Mouse (Mus musculus): ENCODE data around the gene Gm49322. TPM values are rescaled to one million over a fixed set of nuclear protein-coding genes. Genes with fewer than 3 reads are reported as not detected.
"Not testable (repeated sequence)": the region's sequence is repeated elsewhere in the genome, so short reads cannot be mapped to it uniquely, and the experiment has no call there.

Gene Gm49322
- 2.5 and 2.6 TPM in 2 replicates for polyA plus RNA-seq (2014; fragmentation: Nextera tagmentation; extraction: Ambion mirVana)

GRCm38 (mm10) chr10:80605721-80606120 lies at the start of gene Gm49322:
Gene Gm49322 (plus strand): TSS chr10:80606021.
- H3K36me3 ChIP-seq (ENCODE audit: control insufficient read depth, insufficient read depth, low read length) = peaks cover 46% of the 10 kb centered on the region
- not testable (repeated sequence) for H3K9me3 ChIP-seq (ENCODE audit: control insufficient read depth, low read length); H3K4me3 ChIP-seq (replicated peaks; ENCODE audit: low read depth, low read length); H3K27ac ChIP-seq (replicated peaks; ENCODE audit: low read depth, low read length); H3K4me2 ChIP-seq (ENCODE audit: low read length); H3K27me3 ChIP-seq (ENCODE audit: control insufficient read depth, insufficient read depth, low read length); H3K9ac ChIP-seq (replicated peaks; ENCODE audit: low read length); ATAC-seq (ENCODE audit: low FRiP score, low TSS enrichment); DNase-seq
- H3K4me1 ChIP-seq (ENCODE audit: control insufficient read depth, insufficient read depth, low read length) = peaks cover 15% of the 10 kb centered on the region
- 58% methylated on average over 2 of the region's 4 CpGs for WGBS

- Histone ChIP-seq H3K36me3 (ENCODE audit: control insufficient read depth, insufficient read depth, low read length) (no peaks in the 10 kb centered on the region), H3K4me1 (ENCODE audit: control insufficient read depth, insufficient read depth, low read length) (peaks cover 12% of the 10 kb centered on the region; the same call in 1 of the 2 replicates), H3K27me3 (ENCODE audit: control insufficient read depth, insufficient read depth, low read length) (no peaks in the 10 kb centered on the region), H3K4me3 (replicated peaks; ENCODE audit: low read depth, low read length) (no peak overlapping the region), H3K9me3 (ENCODE audit: control insufficient read depth, low read length) (no peaks in the 10 kb centered on the region), H3K27ac (replicated peaks; ENCODE audit: low read depth, low read length) (no peak overlapping the region), H3K9ac (replicated peaks; ENCODE audit: low read length) (no peak overlapping the region), H3K4me2 (ENCODE audit: low read length) (no peak overlapping the region)
- ATAC-seq (ENCODE audit: low FRiP score, low TSS enrichment) = no peak
- 32% methylated on average over 5 of the region's 5 CpGs for WGBS
- DNase-seq = peak; percentile 83
Measured at GRCm38 (mm10) chr10:80557346-80557965, 48.4 kb upstream of the Gm49322 start.

GRCm38 (mm10) chr10:80559431-80559830 lies 46.4 kb upstream of the Gm49322 start:
- H3K4me2 ChIP-seq (ENCODE audit: low read length) = no peak overlapping the region
- peaks cover 12% of the 10 kb centered on the region; the same call in 1 of the 2 replicates for H3K4me1 ChIP-seq (ENCODE audit: control insufficient read depth, insufficient read depth, low read length)
- H3K36me3 ChIP-seq (ENCODE audit: control insufficient read depth, insufficient read depth, low read length) = no peaks in the 10 kb centered on the region
- H3K9me3 ChIP-seq (ENCODE audit: control insufficient read depth, low read length) = no peaks in the 10 kb centered on the region
- no peak for DNase-seq
- H3K27me3 ChIP-seq (ENCODE audit: control insufficient read depth, insufficient read depth, low read length) = no peaks in the 10 kb centered on the region
- no peak for ATAC-seq (ENCODE audit: low FRiP score, low TSS enrichment)
- H3K27ac ChIP-seq (replicated peaks; ENCODE audit: low read depth, low read length) = no peak overlapping the region
- H3K4me3 ChIP-seq (replicated peaks; ENCODE audit: low read depth, low read length) = no peak overlapping the region
- H3K9ac ChIP-seq (replicated peaks; ENCODE audit: low read length) = 0 out of 2 replicates have a peak overlapping the region, but pooled peaks have one; percentile 23
- 91% methylated on average over 7 of the region's 7 CpGs for WGBS

GRCm38 (mm10) chr10:80560621-80561020 lies 45.2 kb upstream of the Gm49322 start:
- ATAC-seq (ENCODE audit: low FRiP score, low TSS enrichment) = no peak
- Histone ChIP-seq H3K9me3 (ENCODE audit: control insufficient read depth, low read length) (no peaks in the 10 kb centered on the region), H3K4me1 (ENCODE audit: control insufficient read depth, insufficient read depth, low read length) (peaks cover 12% of the 10 kb centered on the region; the same call in 1 of the 2 replicates)

GRCm38 (mm10) chr10:80561116-80561944 lies 44.5 kb upstream of the Gm49322 start, which contains the start of gene Rexo1:
Gene Rexo1 (minus strand): TSS chr10:80561560.
- DNase-seq (peak; percentile 97), ATAC-seq (ENCODE audit: low FRiP score, low TSS enrichment) (peak; percentile 80)
- H3K27me3 ChIP-seq (ENCODE audit: control insufficient read depth, insufficient read depth, low read length) = no peaks in the 10 kb centered on the region
- H3K4me3 ChIP-seq (replicated peaks; ENCODE audit: low read depth, low read length) = peak within 1 kb of the TSS; percentile 97
- H3K9me3 ChIP-seq (ENCODE audit: control insufficient read depth, low read length) = no peaks in the 10 kb centered on the region
- peaks cover 12% of the 10 kb centered on the region; the same call in 1 of the 2 replicates for H3K4me1 ChIP-seq (ENCODE audit: control insufficient read depth, insufficient read depth, low read length)
- WGBS = under 1% methylated on average over 72 of the region's 72 CpGs
- H3K27ac ChIP-seq (replicated peaks; ENCODE audit: low read depth, low read length) = peak within 1 kb of the TSS; percentile 93
- H3K4me2 ChIP-seq (ENCODE audit: low read length) = peak within 1 kb of the TSS; percentile 94
- peak within 1 kb of the TSS; percentile 96 for H3K9ac ChIP-seq (replicated peaks; ENCODE audit: low read length)
- no peaks in the 10 kb centered on the region for H3K36me3 ChIP-seq (ENCODE audit: control insufficient read depth, insufficient read depth, low read length)

More at GRCm38 (mm10) chr10:80560621-80561020, 45.2 kb upstream of the Gm49322 start:
- Histone ChIP-seq H3K27me3 (ENCODE audit: control insufficient read depth, insufficient read depth, low read length) (no peaks in the 10 kb centered on the region), H3K27ac (replicated peaks; ENCODE audit: low read depth, low read length) (peak overlapping the region; percentile 93; the same call in 1 of the 2 replicates), H3K4me2 (ENCODE audit: low read length) (peak overlapping the region; percentile 94), H3K36me3 (ENCODE audit: control insufficient read depth, insufficient read depth, low read length) (no peaks in the 10 kb centered on the region), H3K4me3 (replicated peaks; ENCODE audit: low read depth, low read length) (peak overlapping the region; percentile 97), H3K9ac (replicated peaks; ENCODE audit: low read length) (peak overlapping the region; percentile 96)
- WGBS = 2% methylated on average over 13 of the region's 13 CpGs
- no peak for DNase-seq

- Histone ChIP-seq H3K27ac (replicated peaks; ENCODE audit: low read depth, low read length) (peak overlapping the region; percentile 81), H3K4me3 (replicated peaks; ENCODE audit: low read depth, low read length) (0 out of 2 replicates have a peak overlapping the region, but pooled peaks have one; percentile 2), H3K4me1 (ENCODE audit: control insufficient read depth, insufficient read depth, low read length) (peaks cover 22% of the 10 kb centered on the region), H3K9me3 (ENCODE audit: control insufficient read depth, low read length) (no peaks in the 10 kb centered on the region), H3K27me3 (ENCODE audit: control insufficient read depth, insufficient read depth, low read length) (no peaks in the 10 kb centered on the region), H3K9ac (replicated peaks; ENCODE audit: low read length) (0 out of 2 replicates have a peak overlapping the region, but pooled peaks have one; percentile 23), H3K4me2 (ENCODE audit: low read length) (peak overlapping the region; percentile 48), H3K36me3 (ENCODE audit: control insufficient read depth, insufficient read depth, low read length) (peaks cover 10% of the 10 kb centered on the region)
- peak; percentile 61; the same call in 1 of the 2 replicates for ATAC-seq (ENCODE audit: low FRiP score, low TSS enrichment)
- WGBS = 5% methylated on average over 17 of the region's 17 CpGs
- peak; percentile 91 for DNase-seq
Measured at GRCm38 (mm10) chr10:80566375-80567092, 39.3 kb upstream of the Gm49322 start.

GRCm38 (mm10) chr10:80568876-80569275 lies 36.9 kb upstream of the Gm49322 start:
- Histone ChIP-seq H3K4me2 (ENCODE audit: low read length) (no peak overlapping the region), H3K4me3 (replicated peaks; ENCODE audit: low read depth, low read length) (no peak overlapping the region), H3K27me3 (ENCODE audit: control insufficient read depth, insufficient read depth, low read length) (no peaks in the 10 kb centered on the region), H3K4me1 (ENCODE audit: control insufficient read depth, insufficient read depth, low read length) (peaks cover 22% of the 10 kb centered on the region), H3K36me3 (ENCODE audit: control insufficient read depth, insufficient read depth, low read length) (peaks cover 10% of the 10 kb centered on the region), H3K9ac (replicated peaks; ENCODE audit: low read length) (no peak overlapping the region), H3K27ac (replicated peaks; ENCODE audit: low read depth, low read length) (no peak overlapping the region), H3K9me3 (ENCODE audit: control insufficient read depth, low read length) (no peaks in the 10 kb centered on the region)
- no peak for ATAC-seq (ENCODE audit: low FRiP score, low TSS enrichment)
- no peak for DNase-seq
- 95% methylated on average over 29 of the region's 29 CpGs for WGBS

GRCm38 (mm10) chr10:80569664-80570066 lies 36.2 kb upstream of the Gm49322 start:
- ATAC-seq (ENCODE audit: low FRiP score, low TSS enrichment) = no peak

More at GRCm38 (mm10) chr10:80569664-80570066, 36.2 kb upstream of the Gm49322 start:
- Histone ChIP-seq H3K9ac (replicated peaks; ENCODE audit: low read length) (no peak overlapping the region), H3K36me3 (ENCODE audit: control insufficient read depth, insufficient read depth, low read length) (peaks cover 10% of the 10 kb centered on the region), H3K27me3 (ENCODE audit: control insufficient read depth, insufficient read depth, low read length) (no peaks in the 10 kb centered on the region), H3K4me2 (ENCODE audit: low read length) (no peak overlapping the region), H3K4me3 (replicated peaks; ENCODE audit: low read depth, low read length) (no peak overlapping the region), H3K9me3 (ENCODE audit: control insufficient read depth, low read length) (no peaks in the 10 kb centered on the region), H3K4me1 (ENCODE audit: control insufficient read depth, insufficient read depth, low read length) (peaks cover 28% of the 10 kb centered on the region), H3K27ac (replicated peaks; ENCODE audit: low read depth, low read length) (no peak overlapping the region)
- DNase-seq = no peak
- 40% methylated on average over 10 of the region's 10 CpGs for WGBS

Data from midbrain, embryonic 14.5 days (tissue).